ENCODE assay signal across 24 mouse cellular contexts in genomic region chr6:17380102-17380501, GRCm38 (mm10).
"Had no signal": no experiment of that assay in that cellular context is flagged by ENCODE, and none has a peak within 500 bp of the region (broad histone marks: within the 10 kb centered on the region; RNA-seq: fewer than 3 reads in every experiment).

No protein-coding gene starts in this region.

- H3K4me2 ChIP-seq: kidney, embryonic 15.5 days; limb, embryonic 13.5 days; liver, embryonic 12.5 days; liver, embryonic 15.5 days; lung, embryonic 15.5 days; midbrain, embryonic 11.5 days; neural tube, embryonic 12.5 days; neural tube, embryonic 15.5 days had no signal

- H3K4me1 ChIP-seq: kidney, embryonic 15.5 days; limb, embryonic 10.5 days; limb, embryonic 13.5 days; liver, embryonic 12.5 days; liver, embryonic 15.5 days; lung, embryonic 15.5 days; neural tube, embryonic 12.5 days had no signal

- H3K9ac ChIP-seq: kidney, embryonic 15.5 days; limb, embryonic 13.5 days; liver, embryonic 12.5 days; liver, embryonic 15.5 days; lung, embryonic 15.5 days; neural tube, embryonic 12.5 days; neural tube, embryonic 15.5 days had no signal

- H3K27ac ChIP-seq: kidney, embryonic 15.5 days; limb, embryonic 10.5 days; limb, embryonic 13.5 days; liver, embryonic 12.5 days; liver, embryonic 15.5 days; lung, embryonic 15.5 days; macrophage; neural tube, embryonic 12.5 days; neural tube, embryonic 15.5 days; stomach, postnatal 0 days had no signal

- DNase-seq: kidney, adult 11 months; kidney, adult 8-10 months; kidney, postnatal 10 days; kidney, postnatal 36 days; liver; lung, adult 18-20 months; lung, postnatal 14 days; midbrain, embryonic 14.5 days; right cerebral cortex, adult 18-20 months; right cerebral cortex, postnatal 14 days; right cerebral cortex, postnatal 4 days; thymus, adult 2 months; thymus, postnatal 25 days had no signal

- H3K27me3 ChIP-seq: kidney, embryonic 15.5 days; limb, embryonic 13.5 days; liver, embryonic 12.5 days; liver, embryonic 15.5 days; lung, embryonic 15.5 days; neural tube, embryonic 12.5 days; neural tube, embryonic 15.5 days had no signal

- H3K36me3 ChIP-seq: kidney, embryonic 15.5 days; limb, embryonic 10.5 days; limb, embryonic 13.5 days; liver, embryonic 12.5 days; liver, embryonic 15.5 days; lung, embryonic 15.5 days; neural tube, embryonic 12.5 days; neural tube, embryonic 15.5 days had no signal

- ATAC-seq: liver, embryonic 12.5 days had no signal

- H3K9me3 ChIP-seq: kidney, embryonic 15.5 days; limb, embryonic 10.5 days; limb, embryonic 13.5 days; liver, embryonic 12.5 days; liver, embryonic 15.5 days; lung, embryonic 15.5 days; neural tube, embryonic 12.5 days; neural tube, embryonic 15.5 days had no signal

- H3K4me3 ChIP-seq: kidney, embryonic 15.5 days; limb, embryonic 10.5 days; limb, embryonic 13.5 days; liver, embryonic 12.5 days; liver, embryonic 15.5 days; lung, embryonic 15.5 days; neural tube, embryonic 12.5 days; neural tube, embryonic 15.5 days had no signal
